Mouse (Mus musculus) layer of hippocampus, adult 8-10 months (tissue): ENCODE data around the gene Cd24a. TPM values are rescaled to one million over a fixed set of nuclear protein-coding genes. Genes with fewer than 3 reads are reported as not detected.

ENCODE experiments used
- DNase-seq, 2 experiments: peaks; one replicate each; pipeline ENCODE4 v3.0.0; 2022; ENCODE audit warnings: low spot score in 2 of 2
- total RNA-seq, 4 experiments: library from RNA; stranded (reverse); gene quantifications; 2 replicates each; pipeline ENCODE4 v1.2.4; 2022

Cd24a gene
- total RNA-seq, 4 experiments from 2014 or later, result 7.3 to 13.6 (median 12.1) TPM

DNA sequence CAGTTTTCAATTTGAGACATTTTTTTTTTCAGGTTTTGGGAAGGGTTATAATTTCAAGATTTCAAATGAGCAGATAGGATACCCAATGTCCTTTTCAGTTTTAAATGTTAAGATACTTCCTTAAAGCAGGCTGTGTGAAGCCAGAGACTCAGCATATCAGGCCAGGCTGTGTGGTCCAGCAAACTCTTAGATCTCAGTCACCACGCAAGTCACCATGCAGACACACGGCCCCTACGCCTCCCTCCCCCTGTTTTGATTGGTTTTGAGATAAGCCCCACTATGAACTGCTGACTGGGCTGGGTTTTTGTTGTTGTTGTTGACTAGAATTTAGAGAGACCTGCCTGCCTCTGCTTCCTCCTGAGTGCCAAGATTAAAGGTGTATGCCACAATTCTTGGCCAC lies 3.2 kb downstream of the Cd24a start:
- DNase-seq, result no peak

- no peak for DNase-seq
Observed at GRCm38 (mm10) chr10:43584538-43584937, 6.5 kb downstream of the Cd24a start.

- no peak for DNase-seq
Observed at GRCm38 (mm10) chr10:43588470-43589177, 10.5 kb downstream of the Cd24a start.

DNA sequence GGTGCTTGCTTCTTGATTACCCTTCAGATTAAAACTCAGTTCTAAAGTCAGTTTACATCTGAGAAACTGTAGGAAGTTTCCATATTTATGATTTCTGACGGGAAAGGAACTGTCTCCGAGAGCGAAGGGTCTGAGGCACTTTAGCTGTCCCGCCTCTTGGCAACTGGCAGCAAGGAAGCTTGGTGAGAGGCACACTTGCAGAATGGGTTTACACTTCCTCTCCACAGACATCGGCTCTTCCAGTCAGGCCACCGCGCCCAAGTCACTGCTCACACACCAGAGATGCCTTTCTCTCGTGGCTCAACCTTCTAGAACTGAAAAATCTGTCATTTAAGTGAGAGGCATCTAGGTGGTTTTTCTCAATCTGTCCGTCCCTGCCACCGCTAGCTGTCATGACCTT lies 13.4 kb downstream of the Cd24a start:
- no peak for DNase-seq

DNA sequence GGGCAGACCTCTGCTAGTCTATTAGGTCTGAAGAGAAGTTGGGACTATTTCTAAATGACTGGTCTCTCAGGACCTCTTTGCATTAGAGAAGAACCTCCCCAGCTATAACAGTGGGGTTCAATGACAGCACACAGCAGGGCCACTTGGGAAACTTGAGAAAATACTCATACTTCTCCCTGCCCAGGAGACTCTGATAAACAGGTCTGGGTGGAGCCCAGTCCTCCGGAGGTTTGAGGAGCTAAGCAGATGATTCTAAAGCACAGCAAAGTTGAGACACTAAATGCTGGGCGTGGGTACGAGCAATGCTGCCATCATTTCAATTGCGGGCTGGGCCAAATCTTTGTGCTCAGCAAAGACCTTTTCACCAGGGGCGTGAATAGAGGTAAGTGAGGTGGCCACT lies 15.1 kb downstream of the Cd24a start:
- no peak for DNase-seq

- DNase-seq, result no peak
Observed at GRCm38 (mm10) chr10:43594187-43594586, 16.1 kb downstream of the Cd24a start.

DNA sequence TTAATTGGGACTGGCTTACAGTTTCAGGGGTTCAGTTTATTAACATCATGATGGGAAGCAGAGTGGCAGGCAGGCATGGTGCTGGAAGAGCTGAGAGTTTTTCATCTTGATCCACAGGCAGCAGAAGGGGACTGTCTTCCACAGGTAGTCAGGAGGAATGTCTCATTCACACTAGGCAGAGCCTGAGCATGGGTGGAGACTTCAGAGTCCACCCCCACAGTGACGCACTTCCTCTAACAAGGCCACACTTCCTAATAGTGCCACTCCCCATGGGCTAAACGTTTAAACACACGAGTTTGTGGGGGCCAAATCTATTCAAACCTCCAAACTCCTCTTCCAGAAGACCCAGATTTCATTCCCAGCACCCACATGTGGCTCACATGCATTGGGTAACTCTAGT lies 16.8 kb downstream of the Cd24a start:
- DNase-seq, result no peak

DNA sequence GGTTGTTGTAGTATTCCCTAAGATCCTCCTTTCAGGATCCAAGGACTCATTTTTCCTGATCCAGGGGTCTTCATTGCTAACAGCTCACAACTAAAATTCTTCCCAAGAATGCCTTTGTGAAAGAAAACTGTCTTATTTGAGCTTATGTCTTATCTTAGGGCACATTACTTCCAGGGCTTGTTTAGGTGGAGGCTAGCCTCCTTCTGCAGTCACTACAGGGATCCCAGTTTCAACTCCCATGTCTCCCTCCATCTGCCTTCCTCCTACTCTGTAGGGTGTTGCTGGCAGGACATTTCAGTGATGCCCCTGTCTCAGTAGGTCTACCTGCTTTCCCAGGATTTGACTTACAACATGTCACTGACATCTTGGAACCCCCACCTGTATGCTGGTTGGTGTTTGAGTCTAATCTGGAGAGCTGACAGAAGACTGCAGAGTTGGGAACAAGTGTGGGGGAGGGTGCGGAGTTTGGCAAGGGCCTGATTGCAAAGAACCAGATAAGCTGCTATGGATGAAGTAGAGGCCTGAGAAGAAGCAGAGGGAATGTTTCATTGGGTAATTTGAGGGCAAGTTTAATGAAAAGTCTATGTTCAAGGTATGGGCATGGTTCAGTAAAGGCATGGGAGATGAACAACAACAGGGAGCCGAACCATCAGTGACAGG lies 20.1 kb downstream of the Cd24a start:
- DNase-seq, result no peak

DNA sequence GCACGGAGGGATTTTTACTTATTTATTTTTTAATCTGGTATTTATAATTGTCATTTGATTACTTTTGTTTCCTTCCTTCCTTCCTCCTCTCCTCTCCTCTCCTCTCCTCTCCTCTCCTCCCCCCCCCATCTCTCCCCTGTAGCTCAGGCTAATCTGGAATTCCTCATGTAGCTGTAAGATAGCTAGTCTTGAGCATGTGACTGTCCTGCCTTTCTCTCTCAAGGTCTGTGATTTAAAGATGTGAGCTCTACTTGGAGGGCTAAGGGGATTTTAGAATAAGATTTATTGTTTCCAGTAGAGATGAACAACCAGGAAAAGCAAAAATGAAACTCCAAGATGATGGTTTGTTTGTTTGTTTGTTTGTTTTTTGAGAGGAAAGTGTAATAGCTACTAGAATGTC lies 23.0 kb downstream of the Cd24a start:
- no peak for DNase-seq

DNA sequence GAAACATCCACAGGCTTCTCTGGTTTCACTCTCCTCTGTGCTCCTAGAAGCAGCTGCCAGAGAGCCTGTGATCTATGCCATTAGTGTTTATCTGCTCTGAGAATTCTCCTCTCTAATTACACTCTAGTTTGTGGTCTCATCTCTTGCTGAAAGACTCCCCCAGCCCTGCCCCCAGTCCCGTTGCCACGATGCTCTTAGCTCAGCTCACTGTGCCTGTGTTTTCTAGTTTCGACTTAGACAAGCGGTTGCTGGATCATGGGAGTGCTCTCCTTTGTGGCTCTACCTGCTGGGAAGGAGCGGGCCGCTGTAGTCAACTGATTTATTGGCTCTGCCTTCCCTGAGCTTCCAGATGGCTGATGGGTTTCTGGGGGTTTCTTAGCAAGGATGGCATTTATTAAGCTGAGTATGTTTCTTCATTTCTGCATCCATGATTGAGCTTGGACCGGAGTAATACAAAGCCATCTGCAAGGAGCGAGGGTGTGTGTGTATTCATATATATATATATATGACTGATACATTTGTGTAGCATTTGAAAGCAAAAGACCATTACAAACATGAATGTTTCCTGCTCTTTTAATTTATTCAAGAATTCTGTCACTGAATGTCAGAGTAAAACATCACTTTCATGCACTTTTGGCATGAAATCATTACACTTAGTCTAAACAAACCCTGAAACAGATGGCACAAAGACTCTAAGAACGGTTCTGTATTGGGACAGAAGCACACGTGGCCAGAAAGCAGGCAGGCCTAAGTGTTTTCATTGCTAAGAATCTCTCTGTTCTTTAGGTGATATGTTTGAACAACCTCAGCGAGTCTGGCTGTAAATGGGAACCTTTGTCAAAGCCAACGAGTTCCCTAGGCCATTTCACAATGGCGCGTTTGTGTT lies 23.7 kb downstream of the Cd24a start:
- no peak for DNase-seq

- no peak for DNase-seq
Observed at GRCm38 (mm10) chr10:43603975-43604686, 26.0 kb downstream of the Cd24a start.

GRCm38 (mm10) chr10:43604687-43605250 lies 26.7 kb downstream of the Cd24a start:
- no peak for DNase-seq

DNA sequence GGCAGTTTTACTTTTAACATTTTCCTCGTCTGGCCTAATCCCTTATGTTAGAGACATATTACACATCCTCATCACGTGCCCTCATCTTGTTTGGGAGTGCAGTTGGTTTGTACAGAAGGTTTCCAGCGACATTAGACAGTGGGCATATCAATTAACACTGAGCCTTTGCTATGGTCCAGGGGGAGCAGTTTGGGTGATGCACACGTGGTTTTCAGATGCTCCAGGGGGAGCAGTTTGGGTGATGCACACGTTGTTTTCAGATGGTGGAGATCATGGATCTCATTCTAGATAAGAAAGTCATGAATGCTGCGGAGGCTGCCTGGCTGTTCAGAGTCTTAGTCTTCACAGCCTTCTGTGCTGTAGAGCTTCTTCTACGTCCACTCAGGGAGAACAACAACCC lies 27.8 kb downstream of the Cd24a start:
- no peak for DNase-seq

DNA sequence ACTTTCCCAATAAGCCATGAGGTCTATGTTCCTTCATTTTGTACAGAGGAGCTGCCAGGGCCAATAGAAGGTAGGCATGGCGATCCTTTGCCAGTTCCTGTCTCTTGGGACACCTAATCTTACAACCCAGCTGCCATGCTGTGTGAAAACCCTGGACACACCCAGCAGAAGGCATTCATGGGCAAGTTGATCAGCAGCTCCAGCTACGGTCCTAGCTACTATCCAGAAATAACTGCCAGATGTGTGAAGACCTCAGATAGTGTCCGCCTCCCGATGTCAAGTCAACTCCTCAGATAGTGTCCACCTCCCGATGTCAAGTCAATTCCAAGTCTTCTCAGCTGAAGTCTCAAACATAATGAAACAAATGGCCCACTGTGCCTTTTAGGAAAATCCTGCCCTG lies 31.4 kb downstream of the Cd24a start:
- no peak for DNase-seq

- DNase-seq, result no peak
Observed at GRCm38 (mm10) chr10:43609958-43610357, 31.9 kb downstream of the Cd24a start.

DNA sequence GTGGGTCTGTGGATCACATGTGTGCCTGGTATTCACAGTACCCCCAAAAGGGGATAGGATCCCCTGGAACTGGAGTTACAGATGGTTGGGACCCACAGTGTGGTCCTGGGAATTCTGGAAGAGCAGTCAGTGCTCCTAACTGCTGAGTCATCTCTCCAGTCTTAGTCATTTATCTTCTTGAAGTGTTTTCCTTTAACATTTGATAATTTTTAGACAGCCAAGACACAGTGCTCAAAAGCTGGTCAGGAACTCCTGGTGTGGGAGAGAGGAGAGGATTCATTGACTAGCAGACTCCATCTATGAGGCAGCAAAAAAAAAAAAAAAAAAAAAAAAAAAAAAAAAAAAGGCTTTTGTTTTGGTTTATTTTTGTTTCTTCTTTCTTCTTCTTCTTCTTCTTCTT lies 33.0 kb downstream of the Cd24a start:
- DNase-seq, result no peak

GRCm38 (mm10) chr10:43619059-43619531 lies 41.0 kb downstream of the Cd24a start:
- DNase-seq, result no peak

DNA sequence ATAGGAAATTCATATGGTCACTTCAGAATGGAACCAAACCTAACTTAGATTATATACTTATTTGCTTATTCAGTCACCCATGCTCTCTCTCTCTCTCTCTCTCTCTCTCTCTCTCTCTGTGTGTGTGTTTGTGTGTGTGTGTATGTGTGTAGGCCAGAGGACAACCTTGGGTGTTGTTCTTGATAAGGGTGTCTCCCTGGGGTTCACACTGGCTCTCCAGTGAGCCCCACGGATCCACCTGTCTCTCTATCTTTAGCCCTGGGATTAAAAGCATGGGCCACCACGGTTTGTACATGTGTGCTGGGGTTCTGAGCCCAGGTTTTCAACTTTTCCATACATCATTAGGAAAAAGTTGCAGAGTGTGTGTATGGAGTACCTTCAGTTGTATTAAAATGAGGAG lies 41.9 kb downstream of the Cd24a start:
- DNase-seq, result no peak

DNA sequence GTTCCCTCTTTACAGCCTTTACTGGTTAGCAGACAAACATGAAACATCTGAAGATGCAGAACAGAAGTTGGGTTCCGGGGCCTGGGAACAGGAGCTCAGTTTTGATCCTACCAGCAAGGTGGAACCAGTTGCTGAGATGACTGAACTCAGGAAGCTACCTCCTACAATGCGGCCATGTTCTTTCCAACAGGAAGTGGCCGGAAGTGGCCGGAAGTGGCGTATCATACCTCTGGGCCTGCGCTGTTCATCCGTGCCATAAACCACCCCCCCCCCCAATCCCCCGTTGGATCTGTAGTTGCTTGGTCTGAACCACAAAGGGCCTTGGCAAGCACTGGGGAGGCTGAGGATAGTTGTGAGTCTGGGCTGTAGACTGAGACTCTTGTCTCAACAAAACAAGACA lies 45.4 kb downstream of the Cd24a start:
- no peak for DNase-seq

DNA sequence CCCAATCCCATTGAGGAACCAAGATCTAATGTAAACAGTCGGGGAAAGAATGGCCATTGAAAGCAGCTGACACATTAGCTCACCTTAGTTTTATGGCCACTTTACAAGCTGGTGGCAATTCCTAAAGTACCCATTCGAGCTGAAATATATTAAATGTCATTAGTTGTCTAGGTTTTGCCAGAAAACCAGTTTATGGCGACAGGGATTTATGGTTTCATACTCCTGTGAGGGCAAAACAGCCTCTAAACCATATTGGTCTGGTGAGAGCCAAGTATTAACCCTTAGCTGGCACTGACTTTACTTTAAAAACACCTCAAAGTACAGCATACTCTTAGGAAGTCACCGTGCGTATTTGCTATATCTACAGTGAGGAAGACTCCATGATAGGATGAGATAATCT lies 46.3 kb downstream of the Cd24a start:
- no peak for DNase-seq

GRCm38 (mm10) chr10:43624791-43625398 lies 46.8 kb downstream of the Cd24a start:
- DNase-seq, result no peak
